Mouse (Mus musculus) MN1 (cell line): Measurements from ENCODE around the gene Rpl3l.
"Not testable (repeated sequence)": the region's sequence is repeated elsewhere in the genome, so short reads cannot be mapped to it uniquely, and the experiment has no call there.

Experiments
- DNase-seq: peaks from one replicate; pipeline ENCODE4 v3.0.0-alpha.2; 2016; ENCODE audit warnings: low spot score

The Rpl3l gene

GRCm38 (mm10) chr17:24727618-24728017, at the start of gene Rpl3l:
Rpl3l (plus strand) TSS chr17:24727820.
- no peak for DNase-seq

- no peak for DNase-seq
Measured at GRCm38 (mm10) chr17:24686514-24686913, 41.1 kb upstream of the Rpl3l start.

GRCm38 (mm10) chr17:24687146-24687595, 40.4 kb upstream of the Rpl3l start:
- DNase-seq = no peak

GRCm38 (mm10) chr17:24687599-24687998, 40.0 kb upstream of the Rpl3l start:
- DNase-seq = no peak

DNA sequence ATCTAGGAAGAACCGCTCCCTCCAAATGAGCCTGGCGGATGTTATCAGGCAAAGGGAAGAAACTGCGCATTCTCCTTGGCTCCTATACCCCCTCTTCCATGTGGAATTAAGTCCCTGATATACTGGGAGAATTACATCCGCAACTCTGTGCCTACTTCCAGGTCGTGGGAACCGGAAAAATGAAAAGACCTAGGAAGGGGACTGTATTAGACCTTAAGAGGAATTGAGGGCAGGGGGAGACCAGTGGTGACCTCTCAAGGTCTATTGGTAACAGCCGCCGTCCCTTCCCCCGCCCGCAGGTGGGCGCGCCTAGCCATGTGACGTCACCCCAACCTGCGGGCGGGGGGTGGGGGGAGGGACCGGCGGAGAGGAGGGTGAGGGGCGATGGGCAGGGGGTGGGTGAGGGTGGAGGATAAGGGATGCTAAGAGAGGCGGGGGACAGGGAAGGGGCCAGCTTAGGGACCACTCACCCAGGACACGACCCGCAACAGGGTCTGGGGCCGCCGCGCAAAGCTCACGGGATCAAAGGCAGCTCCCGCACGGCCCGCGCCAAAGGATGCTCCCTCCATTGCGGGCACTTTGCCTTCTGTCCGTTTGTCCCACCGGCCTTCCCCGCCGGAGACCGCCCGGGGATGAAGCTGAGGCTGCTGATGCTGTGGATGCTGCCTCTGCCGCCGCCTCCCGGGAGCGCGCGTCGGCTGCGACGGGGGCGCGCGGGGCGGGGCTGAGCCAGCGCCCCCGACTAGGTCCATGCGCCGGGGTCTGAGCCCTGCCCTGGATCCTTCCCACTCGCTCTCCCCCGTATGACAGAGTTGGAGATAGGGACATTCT, 38.2 kb upstream of the Rpl3l start, which contains the start of gene Syngr3:
TSS of gene Syngr3 (minus strand) at position 705 of the 831 bp plus-strand sequence.
- peak; percentile 47 for DNase-seq

DNA sequence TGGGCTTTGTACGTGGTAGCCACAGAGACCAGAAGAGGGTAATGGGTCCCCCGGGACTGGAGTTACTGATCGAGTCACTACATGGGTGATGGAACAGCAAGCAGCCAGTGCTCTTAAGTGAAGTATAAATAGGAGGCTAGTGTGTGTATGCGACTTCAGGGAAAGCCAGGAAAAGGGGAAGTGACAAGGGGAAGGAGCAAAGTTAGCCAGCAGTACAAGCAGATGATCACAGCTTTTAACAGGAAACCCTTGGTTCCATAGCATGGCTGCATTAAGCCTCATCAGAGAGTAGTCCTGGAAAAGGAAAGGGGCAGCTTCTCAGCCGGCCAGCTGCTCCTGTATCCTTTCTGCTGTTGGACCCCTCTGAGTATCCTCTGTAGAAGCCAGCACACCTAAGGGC, 35.2 kb upstream of the Rpl3l start:
- DNase-seq = peak; percentile 42

DNA sequence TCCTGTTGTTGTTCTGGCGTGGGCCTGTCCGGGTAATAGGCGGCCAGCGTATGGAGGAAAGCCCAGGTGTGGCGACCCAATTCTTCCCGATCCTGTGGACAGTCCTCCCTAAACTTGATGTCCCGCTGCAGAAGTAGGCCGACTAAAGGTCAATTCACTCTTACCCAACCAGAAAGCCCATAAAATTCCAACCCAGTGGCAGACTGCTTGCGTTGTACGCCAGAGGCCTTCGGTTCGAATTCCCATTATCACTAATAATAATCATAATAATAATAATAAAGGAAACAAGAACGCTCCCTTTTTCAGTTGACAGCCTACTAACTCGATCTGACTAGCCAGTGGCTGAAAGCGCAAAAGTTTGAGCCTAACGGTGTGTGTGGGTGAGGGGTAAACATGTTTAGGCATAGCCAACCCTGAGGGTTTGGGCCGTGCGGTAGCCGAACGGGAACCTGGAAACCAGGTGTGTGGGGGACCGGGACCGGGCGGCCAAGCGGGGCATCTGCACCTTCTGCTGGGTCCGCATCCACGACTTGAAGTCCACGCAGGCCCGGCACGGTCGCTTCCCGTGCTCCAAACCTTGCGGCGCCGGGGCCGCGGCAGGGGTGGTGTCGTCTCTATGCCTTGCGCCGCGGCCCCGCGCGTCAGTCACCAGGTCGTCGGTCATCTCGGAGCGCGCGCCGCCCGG, 32.2 kb upstream of the Rpl3l start:
- no peak for DNase-seq

DNA sequence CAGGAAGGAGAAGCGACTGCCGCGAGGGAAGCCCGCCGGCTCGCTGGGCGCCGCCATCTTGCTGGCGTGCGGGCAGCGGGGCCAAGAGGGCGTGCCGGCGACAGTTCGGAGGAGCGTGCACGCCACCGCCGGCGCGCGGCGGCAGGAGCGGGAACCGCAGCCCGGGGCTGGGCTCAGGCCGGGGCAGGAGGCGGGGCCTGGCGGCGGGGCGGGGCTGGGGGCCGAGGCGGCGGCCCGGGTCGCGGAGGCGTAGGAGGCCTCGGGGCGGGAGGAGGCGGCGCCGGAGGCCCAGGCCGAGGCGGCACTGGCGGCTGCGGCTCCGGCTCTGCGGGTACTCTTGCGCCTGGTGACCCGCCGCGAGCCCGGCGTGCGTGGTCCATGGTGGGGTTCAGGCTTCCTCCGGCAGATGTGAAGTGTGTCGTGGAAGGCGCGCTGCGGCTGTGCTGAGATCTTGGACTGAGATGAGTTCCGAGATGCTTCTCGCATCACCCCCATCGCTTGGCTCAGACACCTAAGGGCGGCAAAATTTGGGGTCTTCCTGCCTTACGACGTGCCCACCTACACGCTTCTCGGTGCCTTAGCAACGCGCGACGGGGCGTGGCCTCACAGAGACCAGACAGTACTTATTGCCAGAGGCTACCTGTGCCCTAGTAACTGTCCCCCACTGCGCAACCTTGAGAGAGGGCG, 31.5 kb upstream of the Rpl3l start, which contains the start of the genes Gfer and Noxo1:
TSS of gene Gfer (minus strand) at position 146 of the 687 bp plus-strand sequence.
TSS of gene Noxo1 (plus strand) at position 224 of the 687 bp plus-strand sequence.
- peak; percentile 92 for DNase-seq

DNA sequence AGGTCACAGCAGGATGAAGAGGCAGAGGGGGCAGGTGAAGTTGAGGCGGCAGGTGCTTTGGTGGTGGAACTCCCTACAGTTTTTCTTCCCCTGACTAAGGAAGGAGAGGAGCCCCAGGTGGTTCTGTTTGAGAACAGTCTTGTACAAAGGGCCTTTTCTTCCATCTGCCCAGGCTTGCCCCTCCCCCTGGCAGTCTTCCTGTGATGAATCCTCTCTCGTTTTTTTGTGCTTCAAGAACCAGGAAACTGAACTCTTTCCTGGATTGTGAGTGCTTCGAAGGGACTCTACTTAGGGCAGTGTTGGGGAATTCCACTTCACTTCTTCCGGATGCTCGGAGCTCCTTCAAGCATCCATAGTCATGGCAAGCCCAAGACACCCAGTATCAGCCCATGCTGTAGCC, 29.6 kb upstream of the Rpl3l start:
- DNase-seq = no peak

DNA sequence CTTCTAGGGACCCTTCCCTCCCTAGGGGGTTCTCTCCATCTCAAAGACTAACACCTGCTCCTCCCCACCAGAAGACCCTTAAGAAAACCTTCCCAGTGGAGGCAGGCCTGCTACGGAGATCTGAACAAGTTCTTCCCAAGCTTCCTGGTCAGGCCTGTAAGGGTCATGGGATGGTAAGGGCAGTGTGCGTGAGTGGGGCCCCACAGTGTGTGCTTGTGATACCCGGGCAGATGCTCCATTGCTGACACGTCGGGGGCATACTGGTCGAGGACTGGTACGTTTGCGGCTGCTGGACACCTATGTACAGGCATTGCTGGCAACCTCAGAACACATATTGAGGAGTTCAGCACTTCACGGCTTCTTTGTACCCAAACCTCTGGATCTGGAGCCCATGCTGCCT, 28.9 kb upstream of the Rpl3l start:
- no peak for DNase-seq

DNA sequence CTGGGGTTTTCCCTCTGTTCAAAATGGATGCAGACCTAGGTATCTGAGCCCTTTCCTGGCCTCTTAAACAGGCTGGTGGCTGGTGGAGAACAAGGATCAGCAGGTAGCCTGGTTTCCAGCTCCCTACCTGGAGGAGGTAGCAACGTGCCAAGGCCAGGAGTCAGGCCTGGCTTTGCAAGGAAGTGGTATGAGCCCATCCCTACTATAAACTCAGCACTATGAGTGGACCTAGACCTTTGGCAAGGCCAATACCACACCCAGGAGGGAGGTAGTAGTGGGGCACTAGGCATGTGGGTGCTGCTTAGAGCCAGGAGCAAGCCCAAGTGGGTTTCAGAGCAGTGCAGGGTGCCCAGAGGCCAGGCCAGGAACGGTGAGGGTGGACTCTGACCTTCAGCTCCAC, 28.1 kb upstream of the Rpl3l start:
- no peak for DNase-seq

- no peak for DNase-seq
Measured at GRCm38 (mm10) chr17:24701251-24701650, 26.4 kb upstream of the Rpl3l start.

- no peak for DNase-seq
Measured at GRCm38 (mm10) chr17:24705821-24706220, 21.8 kb upstream of the Rpl3l start.

DNA sequence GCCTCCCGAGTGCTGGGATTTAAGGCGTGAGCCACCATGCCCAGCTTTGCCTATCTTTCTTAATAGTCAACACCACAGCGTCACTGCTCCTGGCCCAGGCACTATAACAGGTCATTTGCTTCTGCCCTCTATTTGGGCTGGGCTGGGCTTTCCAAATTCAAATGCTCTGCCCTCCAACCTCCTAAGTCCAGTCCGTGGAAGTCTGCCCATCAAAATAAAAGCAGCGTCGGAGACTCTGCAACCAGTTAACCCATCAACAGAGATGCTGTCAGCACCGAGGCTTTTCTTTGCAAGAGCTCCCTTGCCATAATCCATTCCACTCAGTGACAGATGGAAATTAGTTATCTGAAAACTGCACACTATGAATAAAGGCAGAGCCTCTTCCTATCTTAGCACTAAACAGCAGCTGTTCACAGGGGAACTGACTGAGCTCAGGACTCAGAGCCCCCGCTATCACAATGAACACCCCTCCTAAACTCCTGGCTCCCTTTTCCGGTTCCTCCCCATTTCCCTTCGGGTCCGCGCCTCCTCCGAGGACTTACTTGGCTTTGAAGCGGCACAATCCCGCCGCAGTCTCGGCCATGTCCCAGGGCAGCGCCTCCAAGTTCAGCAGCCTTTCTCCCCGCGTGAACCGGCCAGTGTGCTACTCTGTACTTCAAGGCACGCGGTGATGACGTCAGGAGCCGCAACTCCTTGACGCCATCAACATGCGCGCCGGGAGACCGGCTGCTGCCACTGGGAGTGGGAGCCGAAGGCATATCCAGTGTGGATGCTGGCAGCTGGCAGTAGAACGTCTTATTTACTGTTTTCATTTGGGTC, 20.4 kb upstream of the Rpl3l start, which contains the start of gene Tbl3:
TSS of gene Tbl3 (minus strand) at position 679 of the 819 bp plus-strand sequence.
- peak; percentile 96 for DNase-seq

DNA sequence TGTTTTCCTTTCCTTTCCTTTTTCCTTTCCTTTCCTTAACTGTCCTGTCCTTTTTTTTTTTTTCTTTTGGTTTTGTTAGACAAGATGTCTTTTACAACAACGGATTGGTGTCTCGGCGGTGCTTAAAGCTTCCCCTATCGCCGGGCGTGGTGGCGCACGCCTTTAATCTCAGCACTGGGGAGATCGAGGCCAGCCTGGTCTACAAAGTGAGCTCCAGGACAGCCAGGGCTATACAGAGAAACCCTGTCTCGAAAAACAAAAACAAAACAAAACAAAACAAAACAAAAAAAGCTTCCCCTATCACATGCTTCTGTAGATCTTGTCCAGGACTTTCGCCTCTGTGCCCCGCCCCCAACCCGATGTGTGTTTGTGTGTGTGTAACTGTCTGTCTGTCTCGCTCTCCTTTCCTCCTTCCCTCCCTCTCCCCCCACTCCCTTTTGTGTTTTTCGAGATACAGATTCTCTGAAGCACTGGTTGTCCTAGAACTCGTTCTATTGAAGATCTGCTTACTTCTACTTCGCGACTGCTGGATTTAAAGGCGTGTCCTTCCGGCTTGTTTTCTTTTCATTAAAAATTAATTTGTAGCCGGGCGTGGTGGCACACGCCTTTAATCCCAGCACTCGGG, 19.7 kb upstream of the Rpl3l start:
- peak; percentile 50 for DNase-seq

GRCm38 (mm10) chr17:24708646-24709045, 19.0 kb upstream of the Rpl3l start:
- DNase-seq = peak; percentile 62

DNA sequence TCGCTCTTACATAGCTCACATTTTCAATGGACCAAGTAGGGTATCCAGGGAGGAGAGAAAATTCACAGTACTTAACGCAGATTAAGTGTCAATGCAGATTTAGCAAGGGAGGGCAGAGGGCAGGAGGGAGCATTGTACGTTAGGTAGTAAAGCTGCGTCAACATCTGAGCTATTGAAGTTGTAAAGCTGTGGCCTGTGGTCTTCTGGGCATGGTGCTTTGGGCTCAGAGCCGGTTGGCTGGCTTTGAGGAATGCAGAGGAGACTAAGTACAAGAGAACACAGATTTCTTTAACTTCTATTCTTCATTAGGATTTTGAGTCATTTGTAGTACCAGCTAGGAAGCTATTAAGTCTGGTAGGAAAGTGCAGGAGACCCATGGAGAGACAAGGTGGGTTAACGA, 12.1 kb upstream of the Rpl3l start:
- no peak for DNase-seq

- no peak for DNase-seq
Measured at GRCm38 (mm10) chr17:24716166-24716682, 11.4 kb upstream of the Rpl3l start.

DNA sequence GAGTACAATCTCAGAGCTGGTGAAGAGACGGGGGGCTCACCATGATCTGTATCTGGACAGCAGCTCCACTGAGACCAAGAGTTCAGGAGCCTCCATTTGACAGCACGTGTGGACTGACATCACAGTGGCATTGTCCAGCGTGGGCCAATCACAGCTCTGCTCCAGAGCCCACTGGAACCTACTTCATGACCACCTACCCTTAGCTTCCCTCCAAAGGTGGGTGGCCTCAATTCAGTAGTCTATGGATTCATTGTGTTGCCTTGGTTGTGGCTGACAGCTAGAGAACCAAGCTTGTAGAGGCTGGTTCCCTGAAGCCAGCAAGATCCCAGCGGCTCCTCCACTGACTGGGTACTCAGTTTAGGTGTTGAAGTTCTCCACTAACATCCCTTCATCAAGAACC, 9.7 kb upstream of the Rpl3l start, which contains the start of the genes Rnf151 and Rps2:
TSS of gene Rnf151 (minus strand) at position 121 of the 400 bp plus-strand sequence.
TSS of gene Rps2 (plus strand) at position 174 of the 400 bp plus-strand sequence.
- no peak for DNase-seq

DNA sequence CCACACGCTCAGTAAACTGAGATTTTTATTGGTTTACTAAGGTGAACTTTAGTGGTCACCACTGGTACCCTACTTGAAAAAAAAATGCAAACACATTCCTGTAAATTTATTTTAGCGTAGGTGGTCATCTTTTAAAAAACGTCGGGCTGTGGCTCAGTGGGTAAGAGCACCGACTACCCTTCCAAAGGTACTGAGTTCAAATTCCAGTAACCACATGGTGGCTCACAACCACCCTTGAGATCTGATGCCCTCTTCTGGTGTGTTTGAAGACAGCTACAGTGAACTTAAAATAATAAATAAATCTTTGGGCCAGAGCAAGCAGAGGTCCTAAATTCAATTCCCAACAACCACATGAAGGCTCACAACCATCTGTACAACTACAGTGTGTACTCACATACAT, 8.7 kb upstream of the Rpl3l start:
- not testable (repeated sequence) for DNase-seq
